Mouse (Mus musculus) lung, embryonic 16.5 days (tissue): ENCODE measurements around the gene Gm49366. TPM values are rescaled to one million over a fixed set of nuclear protein-coding genes. Genes with fewer than 3 reads are reported as not detected.
"Not testable (repeated sequence)": the region's sequence is repeated elsewhere in the genome, so short reads cannot be mapped to it uniquely, and the experiment has no call there.

Experiments
- ATAC-seq: fragments of 200-750 bp; cut with Nextera tagmentation; 2 replicates; pipeline ENCODE4 v1.8.0; 2017; ENCODE audit warnings: low read depth, mild to moderate bottlenecking, moderate library complexity
- H3K27ac ChIP-seq: fragments of 300-500 bp; sonication (generic); 2 replicates; pipeline ENCODE4 v1.5.1; 2014; ENCODE audit warnings: mild to moderate bottlenecking, control low read depth, low read length
- H3K27me3 ChIP-seq: fragments of 300-500 bp; sonication (generic); 2 replicates; pipeline ENCODE4 v1.6.1; 2014; ENCODE audit warnings: low read depth, low read length, mixed read lengths; ENCODE audit not compliant: control insufficient read depth, insufficient read depth
- H3K36me3 ChIP-seq: fragments of 300-500 bp; sonication (generic); 2 replicates; pipeline ENCODE4 v1.6.1; 2014; ENCODE audit warnings: low read length; ENCODE audit not compliant: control insufficient read depth, insufficient read depth
- H3K4me1 ChIP-seq: fragments of 300-500 bp; sonication (generic); replicated peaks from 2 replicates; pipeline ENCODE4 v1.6.1; 2014; ENCODE audit warnings: low read length, mixed read lengths; ENCODE audit not compliant: control insufficient read depth, insufficient read depth
- H3K4me2 ChIP-seq: fragments of 300-500 bp; sonication (generic); 2 replicates; pipeline ENCODE4 v1.6.1; 2014; ENCODE audit warnings: low read depth, low read length, control low read depth
- H3K4me3 ChIP-seq: fragments of 300-500 bp; sonication (generic); 2 replicates; pipeline ENCODE4 v1.5.1; 2014; ENCODE audit warnings: mild to moderate bottlenecking, low read length, control low read depth
- H3K9ac ChIP-seq: fragments of 300-500 bp; sonication (generic); 2 replicates; pipeline ENCODE4 v1.6.1; 2014; ENCODE audit warnings: low read length, control low read depth
- H3K9me3 ChIP-seq: fragments of 300-500 bp; sonication (generic); 2 replicates; pipeline ENCODE4 v1.6.1; 2016; ENCODE audit warnings: low read length; ENCODE audit not compliant: control insufficient read depth
- WGBS: fragments of 180-500 bp; shearing (Covaris S2); extraction: QIAGEN DNeasy Blood & Tissue Kit; methylation state at CpG from one replicate; pipeline ENCODE4 v1.1.7; 2014; 5-methylcytosine and 5-hydroxymethylcytosine counted together
- polyA plus RNA-seq: library from polyadenylated mRNA; unstranded; fragments of >200 nt; fragmentation: Nextera tagmentation; extraction: Ambion mirVana; gene quantifications from 2 replicates; pipeline ENCODE4 v1.2.1, GENCODE M21; 2015

Gm49366 gene
- polyA plus RNA-seq, 1 experiment from 2014 or later: not detected

DNA sequence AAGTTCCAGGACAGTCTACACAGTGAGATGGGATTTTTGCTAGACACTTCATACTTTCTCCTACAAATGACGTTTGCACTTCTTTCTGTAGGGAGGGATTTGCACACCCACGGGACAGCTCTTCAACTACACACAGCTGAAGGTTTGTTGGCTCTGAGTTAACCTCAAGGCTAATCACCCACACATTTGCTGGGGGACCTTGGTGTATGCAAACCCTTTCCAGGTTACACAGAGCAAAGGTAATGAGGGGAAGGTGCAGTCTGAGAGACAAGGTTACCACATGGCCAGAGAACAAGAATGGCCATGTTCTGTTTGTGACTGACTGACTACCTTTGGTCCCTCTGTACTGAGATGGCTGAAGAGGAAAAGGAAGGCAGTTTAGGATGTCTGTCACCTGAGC lies 45.1 kb downstream of the Gm49366 start:
- Histone ChIP-seq H3K36me3 (no peaks in the 10 kb centered on the region), H3K9me3 (peaks cover 3% of the 10 kb centered on the region; the same call in 1 of the 2 replicates), H3K27ac (no peak overlapping the region), H3K27me3 (no peaks in the 10 kb centered on the region), H3K4me1 (no peaks in the 10 kb centered on the region), H3K9ac (no peak overlapping the region), H3K4me2 (no peak overlapping the region), H3K4me3 (no peak overlapping the region)
- no peak for ATAC-seq
- WGBS: 69% methylated on average over 2 of the region's 2 CpGs

DNA sequence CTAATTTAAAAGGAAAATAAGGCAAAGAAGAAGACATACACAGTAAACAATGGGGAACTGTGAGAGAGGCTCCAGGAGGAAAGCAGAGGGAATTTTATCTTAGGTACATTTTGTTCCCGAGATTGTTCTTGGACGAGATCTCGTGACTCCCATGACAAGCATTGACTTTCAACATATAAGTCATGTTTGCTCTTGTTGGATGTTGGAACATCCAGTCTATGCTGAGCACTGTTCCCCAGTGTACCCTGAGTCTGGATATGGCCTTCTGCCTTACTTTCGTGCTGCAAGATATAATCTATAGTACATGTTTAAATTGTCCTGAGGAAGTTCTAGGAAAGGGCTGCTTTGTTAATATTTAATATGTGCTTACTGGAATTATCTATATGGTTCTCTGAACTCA lies 45.8 kb downstream of the Gm49366 start:
- H3K4me3 ChIP-seq: no peak overlapping the region
- H3K36me3 ChIP-seq: no peaks in the 10 kb centered on the region
- H3K27me3 ChIP-seq: no peaks in the 10 kb centered on the region
- no peak overlapping the region for H3K9ac ChIP-seq
- no peak overlapping the region for H3K27ac ChIP-seq
- no peaks in the 10 kb centered on the region for H3K4me1 ChIP-seq
- peaks cover 3% of the 10 kb centered on the region; the same call in 1 of the 2 replicates for H3K9me3 ChIP-seq
- WGBS: 59% methylated on average over 4 of the region's 4 CpGs
- no peak overlapping the region for H3K4me2 ChIP-seq
- ATAC-seq: no peak

DNA sequence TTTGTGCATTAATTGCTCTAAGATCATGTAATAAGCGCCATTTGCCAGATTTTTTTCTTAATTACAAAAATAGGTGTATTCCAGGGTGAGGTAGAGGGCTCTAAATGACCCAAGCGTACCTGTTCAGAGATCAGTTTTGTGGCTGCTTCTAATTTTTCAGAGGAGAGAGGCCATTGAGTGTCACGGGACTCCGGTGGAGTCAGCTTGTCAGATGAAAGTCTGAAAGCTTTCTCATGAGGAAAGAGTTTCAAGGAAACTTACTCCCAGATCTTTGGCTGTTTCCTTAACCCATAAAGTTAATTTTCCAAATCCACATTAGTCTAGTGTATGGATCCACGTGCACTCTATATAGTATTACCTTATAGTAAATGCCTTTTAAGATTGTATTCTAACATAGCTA lies 55.9 kb downstream of the Gm49366 start:
- not testable (repeated sequence) for ATAC-seq, H3K9me3 ChIP-seq, H3K27me3 ChIP-seq, H3K4me3 ChIP-seq, H3K9ac ChIP-seq, H3K27ac ChIP-seq, H3K4me2 ChIP-seq, H3K4me1 ChIP-seq, H3K36me3 ChIP-seq
- whole genome bisulfite sequencing: 90% methylated on average over 5 of the region's 5 CpGs

DNA sequence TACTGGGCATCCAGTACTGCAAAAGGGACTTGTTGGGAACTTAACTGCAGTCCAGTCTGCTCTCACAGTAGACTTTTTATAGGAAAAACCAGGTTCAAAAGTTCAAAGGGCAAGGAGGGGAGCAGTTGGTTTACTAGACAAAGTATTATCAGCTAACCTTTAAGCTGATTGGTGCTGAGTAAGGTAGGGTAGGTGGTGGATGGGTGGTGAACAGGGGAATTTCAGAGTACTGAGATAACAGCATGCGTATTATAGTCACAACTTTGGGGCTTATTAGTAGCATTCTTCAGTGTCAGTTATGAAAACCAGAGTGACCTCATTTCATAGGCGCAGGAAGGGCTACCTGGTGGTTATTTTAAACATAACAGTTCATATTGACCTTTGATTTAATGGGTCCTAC lies 60.9 kb downstream of the Gm49366 start:
- H3K27ac ChIP-seq: no peak overlapping the region
- 100% methylated on average over 2 of the region's 2 CpGs for WGBS

DNA sequence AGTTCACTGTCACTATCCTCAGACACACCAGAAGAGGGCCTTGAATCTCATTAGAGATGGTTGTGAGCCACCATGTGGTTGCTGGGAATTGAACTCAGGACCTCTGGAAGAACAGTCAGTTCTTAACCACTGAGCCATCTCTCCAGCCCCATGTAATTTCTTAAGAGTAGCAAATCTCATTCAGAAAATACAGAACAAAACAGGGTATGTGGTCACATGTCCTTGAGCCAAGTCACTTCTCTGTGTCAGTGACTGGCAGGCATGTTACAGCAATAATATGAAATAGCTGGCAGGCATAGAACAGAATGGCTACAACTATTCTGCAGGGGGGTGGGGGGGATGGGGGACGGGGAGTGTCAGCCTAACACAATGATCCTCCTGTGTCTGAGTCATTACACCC lies 61.3 kb downstream of the Gm49366 start:
- no peak overlapping the region for H3K9ac ChIP-seq
- H3K4me1 ChIP-seq: no peaks in the 10 kb centered on the region
- H3K27ac ChIP-seq: no peak overlapping the region
- no peaks in the 10 kb centered on the region for H3K9me3 ChIP-seq
- WGBS: 44% methylated on average over 1 of the region's 1 CpGs
- no peak overlapping the region for H3K4me3 ChIP-seq
- no peaks in the 10 kb centered on the region for H3K27me3 ChIP-seq
- no peaks in the 10 kb centered on the region for H3K36me3 ChIP-seq
- ATAC-seq: no peak
- H3K4me2 ChIP-seq: peak overlapping the region; percentile 87; the same call in 1 of the 2 replicates

More for the DNA sequence above, 60.9 kb downstream of the Gm49366 start:
- Histone ChIP-seq H3K4me1 (no peaks in the 10 kb centered on the region), H3K4me2 (no peak overlapping the region), H3K27me3 (no peaks in the 10 kb centered on the region), H3K9me3 (no peaks in the 10 kb centered on the region), H3K9ac (no peak overlapping the region), H3K4me3 (no peak overlapping the region), H3K36me3 (no peaks in the 10 kb centered on the region)
- no peak for ATAC-seq

DNA sequence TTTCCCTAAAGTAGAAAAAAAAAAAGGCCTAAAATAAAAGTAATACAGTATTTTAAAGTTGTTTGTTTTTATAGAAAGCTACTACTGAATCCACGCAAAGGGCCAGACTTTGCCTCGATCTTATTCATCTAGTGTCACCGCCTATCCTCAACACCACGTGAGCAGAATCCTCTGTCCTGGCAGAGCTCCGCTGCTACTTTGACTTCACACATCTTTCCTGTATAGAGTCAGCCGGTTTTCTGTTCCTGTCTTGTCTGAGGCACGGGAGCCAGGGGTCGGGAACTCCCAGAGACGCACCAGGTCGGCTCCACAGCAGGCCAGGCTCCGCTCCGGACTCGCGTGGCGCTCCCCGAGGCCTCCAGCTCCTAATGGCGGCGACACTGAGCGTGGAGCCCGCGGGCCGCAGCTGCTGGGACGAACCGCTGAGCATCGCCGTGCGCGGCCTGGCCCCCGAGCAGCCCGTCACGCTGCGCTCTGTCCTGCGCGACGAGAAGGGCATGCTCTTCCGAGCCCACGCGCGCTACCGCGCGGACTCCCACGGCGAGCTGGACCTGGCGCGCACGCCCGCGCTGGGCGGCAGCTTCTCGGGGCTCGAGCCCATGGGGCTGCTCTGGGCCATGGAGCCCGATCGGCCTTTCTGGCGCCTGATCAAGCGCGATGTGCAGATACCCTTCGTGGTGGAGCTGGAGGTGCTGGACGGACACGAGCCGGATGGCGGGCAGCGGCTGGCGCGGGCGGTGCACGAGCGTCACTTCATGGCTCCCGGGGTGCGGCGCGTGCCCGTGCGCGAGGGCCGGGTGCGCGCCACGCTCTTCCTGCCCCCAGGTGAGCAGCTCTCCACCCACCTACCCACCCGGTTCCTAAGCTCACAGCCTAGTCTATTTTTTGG lies 62.1 kb downstream of the Gm49366 start, which contains the start of gene Acot6:
Gene Acot6 (plus strand): TSS at position 51 of the 889 bp plus-strand sequence.
- not testable (repeated sequence) for H3K4me1 ChIP-seq
- 0 out of 2 replicates have a peak within 1 kb of the TSS, but pooled peaks have one; percentile 27 for H3K27ac ChIP-seq
- under 1% methylated on average over 68 of the region's 80 CpGs for WGBS

DNA sequence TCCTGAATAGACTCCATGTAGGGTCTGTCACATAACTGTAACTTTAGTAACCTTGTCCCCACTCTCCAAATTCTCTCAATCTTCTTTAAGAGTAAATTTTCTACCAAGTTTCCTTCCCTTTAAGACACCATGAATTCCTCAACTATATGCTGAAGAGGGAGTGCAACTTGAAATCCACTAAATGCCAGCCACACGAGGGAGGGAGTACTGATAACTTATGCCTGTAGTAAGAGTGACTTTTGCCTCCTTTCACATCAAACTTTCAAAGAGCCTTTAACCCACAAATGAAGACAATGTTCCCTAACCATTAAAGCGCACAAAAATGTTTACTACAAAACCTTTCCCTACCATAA lies 62.7 kb downstream of the Gm49366 start:
- peak overlapping the region; percentile 87 for H3K4me2 ChIP-seq
- H3K36me3 ChIP-seq: no peaks in the 10 kb centered on the region
- ATAC-seq: 0 out of 2 replicates have a peak, but pooled peaks have one; percentile 20
- WGBS: 43% methylated on average over 2 of the region's 2 CpGs
- H3K27me3 ChIP-seq: no peaks in the 10 kb centered on the region
- H3K27ac ChIP-seq: no peak overlapping the region
- H3K4me1 ChIP-seq: no peaks in the 10 kb centered on the region
- peak overlapping the region; percentile 76 for H3K9ac ChIP-seq
- no peaks in the 10 kb centered on the region for H3K9me3 ChIP-seq
- H3K4me3 ChIP-seq: peak overlapping the region; percentile 60

More for the DNA sequence above, 62.1 kb downstream of the Gm49366 start, which contains the start of gene Acot6:
- H3K27me3 ChIP-seq, H3K9me3 ChIP-seq, H3K36me3 ChIP-seq: not testable (repeated sequence)
- H3K4me2 ChIP-seq: peak within 1 kb of the TSS; percentile 87
- peak; percentile 82 for ATAC-seq
- H3K9ac ChIP-seq: peak within 1 kb of the TSS; percentile 76
- H3K4me3 ChIP-seq: peak within 1 kb of the TSS; percentile 60

DNA sequence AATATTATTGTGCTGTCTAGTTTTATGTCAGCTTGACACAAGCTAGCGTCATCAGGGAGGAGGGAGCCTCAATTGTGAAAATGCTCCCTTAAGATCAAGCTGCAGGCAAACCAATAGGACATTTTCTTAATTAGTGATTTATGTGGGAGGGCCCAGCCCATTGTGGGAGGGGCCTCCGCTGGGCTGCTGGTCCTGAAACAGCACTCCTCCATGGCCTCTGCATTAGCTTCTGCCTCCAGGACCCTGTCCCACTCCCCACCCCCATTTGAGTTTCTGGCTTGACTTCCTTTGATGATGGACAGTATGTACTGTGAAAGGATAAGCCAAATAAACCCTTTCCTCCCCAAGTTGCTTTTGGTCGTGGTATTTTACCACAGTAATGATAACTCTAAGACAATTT lies 68.3 kb downstream of the Gm49366 start:
- no peak for ATAC-seq
- 85% methylated on average over 3 of the region's 3 CpGs for whole genome bisulfite sequencing

DNA sequence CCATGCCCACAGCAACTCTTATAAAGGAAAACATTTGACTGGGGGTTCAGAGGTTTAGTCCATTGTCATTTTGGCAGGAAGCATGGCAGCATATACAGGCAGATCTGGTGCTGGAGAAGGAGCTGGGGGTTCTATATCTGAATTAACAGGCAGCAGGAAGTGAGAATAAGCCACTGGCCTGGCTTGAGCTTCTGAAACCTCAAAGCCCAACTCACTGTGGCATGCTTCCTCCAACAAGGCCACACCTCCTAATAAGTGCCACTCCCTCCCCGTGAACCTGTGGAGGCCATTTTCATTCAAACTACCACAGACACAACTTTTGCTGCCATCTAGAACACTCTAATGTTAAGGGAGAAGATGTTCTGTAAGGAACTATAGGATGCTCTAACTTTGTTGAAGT lies 69.0 kb downstream of the Gm49366 start:
- no peak overlapping the region for H3K27ac ChIP-seq
- WGBS: 57% methylated on average over 1 of the region's 1 CpGs

More for the DNA sequence above, 68.3 kb downstream of the Gm49366 start:
- Histone ChIP-seq H3K9me3 (no peaks in the 10 kb centered on the region), H3K27ac (no peak overlapping the region), H3K4me2 (no peak overlapping the region), H3K27me3 (no peaks in the 10 kb centered on the region), H3K4me1 (no peaks in the 10 kb centered on the region), H3K9ac (no peak overlapping the region), H3K4me3 (no peak overlapping the region), H3K36me3 (no peaks in the 10 kb centered on the region)

More for the DNA sequence above, 69.0 kb downstream of the Gm49366 start:
- no peak overlapping the region for H3K4me2 ChIP-seq
- H3K27me3 ChIP-seq: no peaks in the 10 kb centered on the region
- H3K4me1 ChIP-seq: no peaks in the 10 kb centered on the region
- H3K4me3 ChIP-seq: no peak overlapping the region
- H3K36me3 ChIP-seq: no peaks in the 10 kb centered on the region
- no peak overlapping the region for H3K9ac ChIP-seq
- no peak for ATAC-seq
- H3K9me3 ChIP-seq: no peaks in the 10 kb centered on the region
